Mouse (Mus musculus) retina, postnatal 7 days (tissue): Measurements from ENCODE around the gene Isg15.
"Not testable (repeated sequence)": the region's sequence is repeated elsewhere in the genome, so short reads cannot be mapped to it uniquely, and the experiment has no call there.

Experiments used
- DNase-seq: peaks from one replicate; pipeline ENCODE4 v3.0.0-alpha.2; 2012; ENCODE audit warnings: low read depth, low spot score

Gene Isg15

DNA sequence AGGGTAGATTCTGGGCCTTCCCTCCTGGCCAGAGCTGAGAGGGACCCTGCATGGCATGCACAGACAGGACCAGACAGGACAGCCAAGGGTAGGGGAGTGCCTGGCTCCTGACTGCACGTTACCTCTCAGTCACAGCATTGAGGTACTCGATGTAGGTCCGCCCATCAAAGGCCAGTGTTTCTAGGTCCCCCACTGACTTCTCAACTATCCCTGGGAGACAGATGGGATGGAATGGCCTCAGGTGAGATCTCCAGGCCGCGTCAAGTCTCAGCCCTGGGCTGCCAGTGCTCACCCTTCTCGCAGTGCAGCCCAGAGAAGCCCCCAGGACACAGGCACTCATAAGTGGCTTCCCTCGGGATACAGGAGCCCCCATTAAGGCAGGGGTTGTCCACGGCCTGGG is 32.0 kb downstream of the Isg15 start:
- DNase-seq, result no peak

GRCm38 (mm10) chr4:156166477-156166876 is 34.1 kb downstream of the Isg15 start:
- no peak for DNase-seq

- no peak for DNase-seq
These were observed 45.8 kb downstream of the Isg15 start for GRCm38 (mm10) chr4:156154771-156155170.

GRCm38 (mm10) chr4:156150887-156151286 is 49.7 kb downstream of the Isg15 start:
- DNase-seq, result not testable (repeated sequence)
